Mouse (Mus musculus): ENCODE measurements around the gene Ppdpf. TPM values are rescaled to one million over a fixed set of nuclear protein-coding genes. Genes with fewer than 3 reads are reported as not detected.
A peak's percentile ranks its signal among the peaks of the same experiment; 100 is the strongest.

Ppdpf gene
- polyA plus RNA-seq (2015; fragmentation: Nextera tagmentation; extraction: Ambion mirVana), result 470 and 482 TPM in 2 replicates

DNA sequence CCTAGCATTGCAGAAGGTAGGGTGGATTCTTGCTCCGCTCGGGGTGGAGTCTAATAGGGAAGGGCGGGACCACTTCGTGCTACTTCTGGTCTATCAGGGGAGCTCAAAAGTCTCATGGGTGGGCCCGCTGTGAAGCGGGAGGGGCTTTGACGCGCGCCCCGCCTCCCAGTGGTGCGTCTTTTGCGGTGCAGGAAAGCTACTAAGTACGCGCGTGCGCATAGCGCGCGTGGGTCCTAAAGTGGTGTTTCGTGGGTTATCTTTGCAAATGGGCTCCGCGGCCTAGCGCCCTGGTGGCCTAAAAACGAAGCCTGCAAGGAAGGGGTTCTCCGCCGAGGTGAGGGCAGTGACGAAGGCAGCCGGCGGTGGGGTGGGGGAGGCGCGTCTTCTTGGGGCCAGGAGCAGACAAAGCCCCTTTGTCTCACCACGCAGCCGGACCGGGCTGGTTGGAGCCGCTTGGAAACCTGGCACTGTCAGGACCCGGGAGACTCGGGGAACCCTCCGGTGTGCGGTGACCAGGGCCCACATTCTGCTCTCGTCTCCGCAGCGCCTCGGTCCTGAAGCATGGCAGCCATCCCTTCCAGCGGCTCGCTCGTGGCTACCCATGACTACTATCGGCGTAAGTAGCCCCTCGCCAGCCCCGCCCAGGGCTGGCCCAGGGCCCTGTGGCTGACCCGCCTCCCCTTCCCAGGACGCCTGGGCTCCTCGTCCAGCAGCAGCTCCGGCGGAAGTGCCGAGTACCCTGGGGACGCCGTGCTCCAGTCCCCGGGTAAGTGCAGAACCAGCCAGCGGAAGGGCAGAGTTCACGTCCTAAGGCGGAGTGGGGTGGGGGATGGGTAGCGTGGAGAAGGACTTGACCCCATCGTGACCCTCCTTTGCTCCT is at the start of gene Ppdpf:
Ppdpf (plus strand) TSS at position 127 of the 880 bp plus-strand sequence.
- H3K4me1 ChIP-seq (replicated peaks), result peaks cover 12% of the 10 kb centered on the region
- WGBS, result under 1% methylated on average over 64 of the region's 64 CpGs
- no peaks in the 10 kb centered on the region for H3K9me3 ChIP-seq
- H3K9ac ChIP-seq (replicated peaks), result peak within 1 kb of the TSS; percentile 97
- H3K36me3 ChIP-seq, result peaks cover 11% of the 10 kb centered on the region
- H3K27me3 ChIP-seq, result peaks cover 6% of the 10 kb centered on the region; the same call in 1 of the 2 replicates
- ATAC-seq, result peak; percentile 91
- H3K27ac ChIP-seq, result peak within 1 kb of the TSS; percentile 98
- peak within 1 kb of the TSS; percentile 71 for H3K4me2 ChIP-seq (replicated peaks)
- H3K4me3 ChIP-seq (replicated peaks), result peak within 1 kb of the TSS; percentile 65

DNA sequence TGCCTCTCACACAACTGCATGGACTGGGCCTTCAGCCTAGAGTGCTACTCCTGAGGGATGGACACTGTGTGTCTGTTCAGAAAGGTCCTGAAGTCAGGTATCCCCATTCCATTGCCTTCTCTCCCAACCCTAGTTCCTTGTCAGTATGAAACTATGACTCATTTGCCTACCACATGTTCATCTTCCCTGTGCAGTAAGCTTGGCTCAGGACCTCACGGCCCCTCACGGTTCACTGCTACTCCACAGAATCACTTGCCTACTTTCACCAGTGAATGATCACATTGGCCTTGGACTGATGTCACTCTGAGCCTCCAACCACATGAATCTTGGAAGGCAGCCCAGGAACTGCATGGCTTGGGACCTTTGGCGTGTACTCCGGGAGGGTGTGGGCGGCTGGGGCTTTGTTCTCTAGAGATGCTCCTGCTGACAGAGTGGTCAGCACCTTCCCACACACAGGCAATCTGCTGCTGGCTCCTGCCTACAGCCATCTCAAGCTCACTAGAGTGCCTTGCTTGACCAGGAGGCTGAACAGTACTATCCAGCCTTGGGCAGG is 47.3 kb upstream of the Ppdpf start:
- WGBS, result 92% methylated on average over 5 of the region's 5 CpGs
- ATAC-seq, result no peak
- Histone ChIP-seq H3K27me3 (peaks cover 45% of the 10 kb centered on the region), H3K27ac (no peak overlapping the region), H3K36me3 (no peaks in the 10 kb centered on the region), H3K4me3 (replicated peaks) (no peak overlapping the region), H3K4me1 (replicated peaks) (peaks cover 4% of the 10 kb centered on the region; the same call in 1 of the 2 replicates), H3K9ac (replicated peaks) (no peak overlapping the region), H3K4me2 (replicated peaks) (no peak overlapping the region), H3K9me3 (no peaks in the 10 kb centered on the region)

DNA sequence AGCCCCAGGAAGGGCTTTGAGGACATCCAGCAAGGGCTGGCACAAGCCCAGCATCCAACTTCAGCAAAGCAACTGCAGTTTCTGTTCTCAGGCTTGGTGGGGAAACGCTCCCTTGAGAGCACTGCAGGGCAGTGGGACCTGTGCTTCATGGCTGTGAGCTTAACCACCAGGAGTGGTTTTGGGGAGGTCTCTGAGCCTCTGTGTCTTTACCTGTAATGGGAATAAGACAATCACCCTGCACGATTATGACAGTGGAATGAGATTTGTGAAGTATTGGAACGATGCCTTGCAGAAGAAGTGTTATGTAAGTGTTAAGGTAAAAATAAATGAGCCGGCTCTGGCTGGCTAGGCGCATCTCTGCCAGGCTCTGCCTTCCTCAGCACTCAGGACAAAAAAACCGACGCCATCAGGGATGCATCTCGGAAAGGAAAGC is 44.3 kb upstream of the Ppdpf start:
- WGBS, result 66% methylated on average over 8 of the region's 8 CpGs
- H3K36me3 ChIP-seq, result no peaks in the 10 kb centered on the region
- no peak for ATAC-seq
- no peak overlapping the region for H3K9ac ChIP-seq (replicated peaks)
- H3K27ac ChIP-seq, result no peak overlapping the region
- H3K4me1 ChIP-seq (replicated peaks), result peaks cover 4% of the 10 kb centered on the region
- H3K4me2 ChIP-seq (replicated peaks), result no peak overlapping the region
- no peaks in the 10 kb centered on the region for H3K9me3 ChIP-seq
- no peak overlapping the region for H3K4me3 ChIP-seq (replicated peaks)
- peaks cover 25% of the 10 kb centered on the region for H3K27me3 ChIP-seq

DNA sequence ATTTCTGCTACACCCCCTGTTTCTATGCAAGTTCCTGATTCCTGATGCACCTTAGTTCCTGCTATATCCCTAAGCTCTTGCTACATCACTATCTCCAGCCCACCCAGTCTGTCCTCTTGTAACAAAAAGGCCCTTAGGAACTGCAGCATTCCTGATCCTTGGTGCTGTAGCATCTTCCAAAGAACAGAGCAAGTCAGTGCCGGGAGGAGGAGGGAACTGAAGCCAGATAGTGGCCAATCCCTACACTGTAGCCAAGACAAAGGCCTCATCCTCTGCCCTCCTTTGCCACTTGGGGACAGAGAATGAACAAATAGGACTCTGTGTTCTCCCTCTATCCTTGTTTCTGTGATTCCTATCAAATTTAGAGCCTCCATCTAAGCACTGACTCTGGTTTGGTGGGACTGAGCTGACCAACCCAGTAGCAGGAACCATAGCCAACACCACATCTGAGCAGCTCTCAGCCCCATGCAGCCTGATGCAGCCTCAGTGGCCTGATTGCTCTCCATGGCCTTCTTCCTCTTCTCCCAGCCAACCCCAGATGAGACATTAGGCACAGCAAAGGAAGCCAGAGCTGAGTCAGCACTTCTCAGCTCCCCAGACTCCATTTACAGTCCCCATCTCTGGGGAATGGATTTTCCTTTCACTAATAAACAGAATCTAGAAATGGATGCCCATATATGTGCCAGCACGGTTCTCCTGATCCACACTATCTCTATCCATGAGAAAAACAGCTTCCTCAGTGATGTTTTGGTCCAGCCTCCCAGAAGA is 43.4 kb upstream of the Ppdpf start:
- no peak for ATAC-seq
- WGBS, result 55% methylated on average over 2 of the region's 2 CpGs
- H3K9me3 ChIP-seq, result no peaks in the 10 kb centered on the region
- no peak overlapping the region for H3K27ac ChIP-seq
- H3K4me2 ChIP-seq (replicated peaks), result no peak overlapping the region
- no peak overlapping the region for H3K9ac ChIP-seq (replicated peaks)
- H3K4me3 ChIP-seq (replicated peaks), result no peak overlapping the region
- H3K4me1 ChIP-seq (replicated peaks), result peaks cover 14% of the 10 kb centered on the region
- H3K27me3 ChIP-seq, result peaks cover 21% of the 10 kb centered on the region
- H3K36me3 ChIP-seq, result no peaks in the 10 kb centered on the region

DNA sequence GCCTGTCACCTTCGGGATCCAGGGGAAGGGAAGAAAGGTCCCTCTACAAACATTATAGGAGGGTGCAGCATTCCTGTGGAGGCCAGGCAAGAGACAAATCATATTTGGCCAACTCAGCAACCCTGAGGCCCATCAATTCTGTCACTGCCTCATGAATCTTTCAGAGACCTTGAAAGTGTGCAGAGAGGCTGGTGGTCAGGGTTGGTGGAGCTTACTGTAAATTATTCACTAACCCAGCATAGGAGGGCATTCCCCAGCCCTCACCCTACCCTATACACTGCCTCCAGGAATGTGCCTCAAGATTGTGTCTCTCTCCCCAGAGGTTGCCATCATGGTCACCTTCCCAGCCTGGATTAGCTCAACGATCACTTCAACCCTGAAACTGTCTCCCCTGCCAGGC is 42.4 kb upstream of the Ppdpf start:
- no peak overlapping the region for H3K9ac ChIP-seq (replicated peaks)
- H3K9me3 ChIP-seq, result no peaks in the 10 kb centered on the region
- WGBS, result 81% methylated on average over 2 of the region's 2 CpGs
- no peak for ATAC-seq
- peaks cover 4% of the 10 kb centered on the region for H3K36me3 ChIP-seq
- H3K4me3 ChIP-seq (replicated peaks), result no peak overlapping the region
- no peak overlapping the region for H3K4me2 ChIP-seq (replicated peaks)
- H3K27me3 ChIP-seq, result peaks cover 25% of the 10 kb centered on the region
- H3K4me1 ChIP-seq (replicated peaks), result peaks cover 15% of the 10 kb centered on the region
- no peak overlapping the region for H3K27ac ChIP-seq

DNA sequence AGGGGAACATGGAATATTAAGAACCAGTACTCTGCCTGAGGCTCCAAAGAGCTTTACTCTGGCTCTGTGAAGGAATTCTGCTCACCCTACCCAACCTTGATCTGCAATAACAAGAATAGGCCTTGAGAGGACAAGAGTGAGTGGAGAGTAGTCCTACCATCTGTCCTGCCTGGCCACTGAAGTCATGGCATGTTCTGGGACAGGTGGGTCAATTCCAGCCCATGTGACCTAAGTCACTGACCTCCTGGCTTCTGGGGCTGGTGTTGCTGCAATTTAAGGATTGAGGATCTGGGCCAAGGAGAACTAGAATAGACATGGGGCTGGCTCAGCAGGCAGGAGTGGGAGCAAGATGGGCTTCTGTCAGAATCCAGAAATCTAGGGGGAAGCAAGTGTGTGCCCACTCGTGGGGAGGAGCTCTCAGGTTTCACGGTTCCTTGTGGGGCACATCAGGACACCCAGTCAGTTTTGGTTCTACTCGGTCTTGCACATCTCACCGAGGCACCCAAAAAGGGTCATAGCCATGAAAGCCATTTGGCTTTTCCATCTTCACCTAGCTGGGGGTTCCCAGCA is 40.0 kb upstream of the Ppdpf start:
- WGBS, result 59% methylated on average over 4 of the region's 4 CpGs
- peaks cover 42% of the 10 kb centered on the region for H3K27me3 ChIP-seq
- peaks cover 9% of the 10 kb centered on the region for H3K36me3 ChIP-seq
- H3K27ac ChIP-seq, result no peak overlapping the region
- peak overlapping the region; percentile 81 for H3K4me2 ChIP-seq (replicated peaks)
- H3K4me3 ChIP-seq (replicated peaks), result peak overlapping the region; percentile 43
- H3K9me3 ChIP-seq, result no peaks in the 10 kb centered on the region
- ATAC-seq, result no peak
- H3K9ac ChIP-seq (replicated peaks), result no peak overlapping the region
- H3K4me1 ChIP-seq (replicated peaks), result peaks cover 15% of the 10 kb centered on the region

DNA sequence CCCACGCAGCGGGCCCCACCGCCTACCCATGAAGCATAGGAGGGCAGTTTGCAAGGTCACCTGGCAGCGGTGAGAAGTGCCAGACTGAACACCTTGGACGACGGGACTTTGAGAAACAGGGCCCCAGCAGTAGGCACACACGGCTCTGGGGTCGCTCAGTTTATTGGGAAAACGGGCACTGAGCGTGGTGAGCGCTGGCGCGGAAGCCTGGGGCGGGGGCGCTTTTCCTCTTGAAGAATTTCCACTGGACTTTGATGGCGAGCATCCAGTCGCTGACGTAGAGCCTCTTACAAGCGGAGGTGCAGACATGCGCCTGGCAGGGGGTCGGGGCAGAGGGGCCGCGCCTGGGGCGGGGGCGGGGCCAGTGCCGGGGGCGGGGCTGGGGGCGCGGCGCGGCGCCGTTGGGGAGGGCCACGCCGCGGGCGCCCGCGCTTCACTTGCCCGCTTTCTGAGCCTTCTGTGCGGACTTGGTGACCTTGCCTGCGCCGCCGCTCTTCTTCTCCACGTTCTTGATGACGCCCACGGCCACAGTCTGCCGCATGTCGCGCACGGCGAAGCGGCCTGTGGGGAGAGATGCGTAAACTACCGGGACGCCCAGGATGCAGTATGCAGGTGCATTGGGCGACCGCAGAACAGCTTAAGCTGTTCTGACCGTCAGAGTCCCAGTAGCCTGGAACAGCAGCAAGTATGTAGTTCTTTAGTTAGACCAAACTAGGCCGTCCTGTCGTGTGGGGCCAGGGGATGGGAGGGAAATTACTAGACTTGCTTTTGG is 39.3 kb upstream of the Ppdpf start:
- peak overlapping the region; percentile 43 for H3K4me3 ChIP-seq (replicated peaks)
- H3K27ac ChIP-seq, result no peak overlapping the region
- peak; percentile 62 for ATAC-seq
- H3K4me2 ChIP-seq (replicated peaks), result peak overlapping the region; percentile 81
- H3K9ac ChIP-seq (replicated peaks), result peak overlapping the region; percentile 55
- H3K4me1 ChIP-seq (replicated peaks), result peaks cover 15% of the 10 kb centered on the region
- H3K27me3 ChIP-seq, result peaks cover 46% of the 10 kb centered on the region
- H3K36me3 ChIP-seq, result peaks cover 11% of the 10 kb centered on the region
- WGBS, result under 1% methylated on average over 46 of the region's 61 CpGs
- no peaks in the 10 kb centered on the region for H3K9me3 ChIP-seq

DNA sequence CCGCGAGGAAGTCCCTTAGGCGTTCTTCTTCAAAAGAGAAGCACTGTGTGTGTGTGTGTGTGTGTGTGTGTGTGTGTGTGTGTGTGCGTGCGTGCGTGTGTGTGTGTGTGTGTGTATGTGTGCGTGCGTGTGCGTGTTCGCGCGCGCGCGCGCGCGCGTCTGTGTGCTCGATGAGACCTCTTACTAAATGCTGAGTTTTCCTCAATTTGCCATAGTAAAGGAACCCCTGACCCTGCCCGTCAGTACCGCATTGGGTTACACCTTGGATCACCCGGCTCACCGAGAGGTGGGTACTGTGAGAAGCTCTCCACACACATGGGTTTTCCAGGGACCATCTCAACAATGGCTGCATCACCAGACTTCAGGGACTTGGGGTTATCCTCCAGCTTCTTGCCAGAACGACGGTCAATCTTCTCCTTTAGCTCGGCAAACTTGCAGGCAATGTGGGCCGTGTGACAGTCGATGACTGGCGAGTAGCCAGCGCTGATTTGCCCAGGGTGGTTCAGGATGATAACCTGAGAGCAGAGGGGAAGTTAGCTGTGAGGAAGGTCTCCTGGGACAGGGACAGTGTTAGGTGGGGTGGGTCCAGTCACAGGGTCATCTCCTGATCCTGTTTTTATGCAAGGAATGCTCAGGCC is 38.6 kb upstream of the Ppdpf start:
- Histone ChIP-seq H3K4me3 (replicated peaks) (peak overlapping the region; percentile 43), H3K4me1 (replicated peaks) (peaks cover 15% of the 10 kb centered on the region), H3K9ac (replicated peaks) (peak overlapping the region; percentile 55; the same call in 1 of the 2 replicates), H3K9me3 (no peaks in the 10 kb centered on the region), H3K27me3 (peaks cover 53% of the 10 kb centered on the region), H3K27ac (no peak overlapping the region), H3K36me3 (peaks cover 15% of the 10 kb centered on the region), H3K4me2 (replicated peaks) (peak overlapping the region; percentile 81)
- 16% methylated on average over 28 of the region's 31 CpGs for WGBS
- no peak for ATAC-seq

DNA sequence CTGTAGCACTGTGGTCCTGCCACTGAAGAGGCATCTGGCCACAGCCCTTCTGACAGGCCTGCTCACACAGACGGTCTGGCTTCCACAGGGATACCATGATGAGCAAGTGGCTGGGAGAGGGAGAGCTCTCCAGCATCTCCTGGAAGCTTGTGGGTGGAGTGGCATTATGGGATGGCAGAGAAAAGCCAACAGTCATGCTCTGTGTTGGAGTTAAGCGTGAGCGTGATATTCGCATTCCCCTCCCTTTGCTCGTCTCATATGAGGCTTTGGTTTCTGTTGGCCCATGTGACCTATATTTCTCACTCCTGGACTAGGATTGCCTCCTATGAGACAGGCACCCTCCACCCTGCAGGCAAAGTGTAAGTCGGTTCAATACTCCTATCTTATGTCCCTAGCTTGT is 36.8 kb upstream of the Ppdpf start:
- WGBS, result 78% methylated on average over 6 of the region's 6 CpGs
- peaks cover 53% of the 10 kb centered on the region for H3K27me3 ChIP-seq
- no peak for ATAC-seq

DNA sequence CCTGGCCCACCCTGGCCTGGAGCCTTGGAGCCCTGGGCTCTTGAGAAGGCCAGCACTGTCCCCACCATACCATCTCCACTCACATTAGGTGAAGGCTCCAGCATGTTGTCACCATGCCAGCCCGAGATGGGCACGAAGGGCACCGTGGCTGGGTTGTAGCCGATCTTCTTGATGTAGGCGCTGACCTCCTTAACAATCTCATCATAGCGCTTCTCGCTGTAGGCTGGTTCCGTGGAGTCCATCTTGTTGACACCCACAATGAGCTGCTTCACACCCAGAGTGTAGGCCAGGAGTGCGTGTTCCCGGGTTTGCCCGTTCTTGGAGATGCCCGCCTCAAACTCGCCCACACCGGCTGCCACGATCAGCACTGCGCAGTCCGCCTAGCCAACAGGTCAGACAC is 34.3 kb upstream of the Ppdpf start:
- H3K4me1 ChIP-seq (replicated peaks), result peaks cover 45% of the 10 kb centered on the region
- H3K27ac ChIP-seq, result no peak overlapping the region
- 94% methylated on average over 17 of the region's 17 CpGs for WGBS
- H3K9me3 ChIP-seq, result no peaks in the 10 kb centered on the region
- no peak for ATAC-seq
- peaks cover 15% of the 10 kb centered on the region for H3K36me3 ChIP-seq
- no peak overlapping the region for H3K4me3 ChIP-seq (replicated peaks)
- peaks cover 58% of the 10 kb centered on the region for H3K27me3 ChIP-seq
- H3K9ac ChIP-seq (replicated peaks), result no peak overlapping the region
- no peak overlapping the region for H3K4me2 ChIP-seq (replicated peaks)

More for the DNA sequence above, 36.8 kb upstream of the Ppdpf start:
- Histone ChIP-seq H3K36me3 (peaks cover 15% of the 10 kb centered on the region), H3K9me3 (no peaks in the 10 kb centered on the region), H3K9ac (replicated peaks) (no peak overlapping the region), H3K4me1 (replicated peaks) (peaks cover 27% of the 10 kb centered on the region), H3K4me2 (replicated peaks) (no peak overlapping the region), H3K4me3 (replicated peaks) (no peak overlapping the region), H3K27ac (no peak overlapping the region)

DNA sequence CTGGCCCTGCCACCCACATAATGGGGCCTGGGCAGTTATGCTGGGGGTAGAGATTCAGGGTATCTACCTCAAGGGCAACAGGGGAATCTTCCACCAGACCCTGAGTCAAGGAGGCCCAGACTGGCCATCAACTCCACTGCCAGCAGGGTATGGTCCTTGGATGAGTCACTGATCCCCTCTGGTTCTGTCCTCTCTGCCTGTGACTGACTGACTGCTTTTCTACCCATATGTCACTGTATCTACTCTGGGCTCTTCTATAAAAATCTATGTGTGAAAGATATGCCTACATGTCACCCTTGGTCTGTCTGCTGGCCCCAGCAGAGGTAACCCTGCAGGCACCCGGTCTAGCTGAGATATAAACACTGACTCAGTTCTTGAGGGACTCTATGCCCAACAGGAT is 33.9 kb upstream of the Ppdpf start:
- 96% methylated on average over 1 of the region's 1 CpGs for WGBS
- Histone ChIP-seq H3K4me1 (replicated peaks) (peaks cover 44% of the 10 kb centered on the region), H3K4me2 (replicated peaks) (no peak overlapping the region), H3K9me3 (no peaks in the 10 kb centered on the region), H3K27ac (no peak overlapping the region), H3K4me3 (replicated peaks) (no peak overlapping the region), H3K36me3 (peaks cover 15% of the 10 kb centered on the region), H3K9ac (replicated peaks) (no peak overlapping the region), H3K27me3 (peaks cover 58% of the 10 kb centered on the region)
- no peak for ATAC-seq

Data from midbrain, embryonic 13.5 days (tissue).